Mouse (Mus musculus) cerebellum, postnatal 36 days (tissue): ENCODE measurements around the gene Bcor.
A peak's percentile ranks its signal among the peaks of the same experiment; 100 is the strongest.

Experiments
- DNase-seq, 2 experiments: peaks; one replicate each; pipeline ENCODE4 v3.0.0; 2021 to 2022; ENCODE audit warnings: mixed read lengths in 2 of 2

Gene Bcor

DNA sequence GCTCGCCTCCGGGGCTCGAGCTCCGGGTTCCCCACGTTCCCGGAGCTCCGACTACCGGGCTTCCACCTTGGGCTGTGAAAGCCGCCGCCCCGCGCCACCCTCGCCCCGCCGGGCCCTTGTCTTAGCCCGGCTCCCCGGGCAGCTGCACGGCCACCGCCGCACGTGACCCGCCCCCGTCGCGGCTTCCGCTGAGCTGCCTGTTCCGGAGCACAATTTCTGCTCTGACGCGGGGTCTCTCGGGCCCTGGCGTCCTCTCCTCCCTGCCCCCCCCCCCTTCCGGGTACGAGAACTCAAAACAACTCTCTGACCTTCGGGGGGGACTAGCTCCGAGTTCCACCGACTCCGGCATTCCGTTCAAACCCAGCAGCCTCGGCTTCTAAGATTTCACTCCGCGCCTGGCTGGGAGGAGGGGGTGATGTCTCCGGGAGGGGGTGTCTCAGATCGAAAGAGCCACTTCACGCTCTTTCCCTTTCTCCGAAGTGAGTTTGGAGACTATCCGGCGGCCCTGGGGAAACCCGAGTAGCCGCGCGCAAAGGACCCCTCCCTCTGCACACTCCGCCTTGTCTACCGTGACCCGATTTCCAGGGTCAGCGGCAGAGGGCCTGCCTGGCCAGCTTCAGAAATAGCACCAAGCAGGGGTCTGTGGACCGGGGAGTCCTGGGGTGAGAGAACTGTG, at the start of gene Bcor:
TSS of gene Bcor (minus strand) at position 375 of the 676 bp plus-strand sequence.
- DNase-seq = no peak

- no peak for DNase-seq
Measured at GRCm38 (mm10) chrX:12202951-12203350, 42.8 kb upstream of the Bcor start.

- DNase-seq = no peak
Measured at GRCm38 (mm10) chrX:12201111-12201510, 41.0 kb upstream of the Bcor start.

- no peak for DNase-seq
Measured at GRCm38 (mm10) chrX:12195234-12195919, 35.2 kb upstream of the Bcor start.

- DNase-seq = no peak
Measured at GRCm38 (mm10) chrX:12192343-12192742, 32.2 kb upstream of the Bcor start.

DNA sequence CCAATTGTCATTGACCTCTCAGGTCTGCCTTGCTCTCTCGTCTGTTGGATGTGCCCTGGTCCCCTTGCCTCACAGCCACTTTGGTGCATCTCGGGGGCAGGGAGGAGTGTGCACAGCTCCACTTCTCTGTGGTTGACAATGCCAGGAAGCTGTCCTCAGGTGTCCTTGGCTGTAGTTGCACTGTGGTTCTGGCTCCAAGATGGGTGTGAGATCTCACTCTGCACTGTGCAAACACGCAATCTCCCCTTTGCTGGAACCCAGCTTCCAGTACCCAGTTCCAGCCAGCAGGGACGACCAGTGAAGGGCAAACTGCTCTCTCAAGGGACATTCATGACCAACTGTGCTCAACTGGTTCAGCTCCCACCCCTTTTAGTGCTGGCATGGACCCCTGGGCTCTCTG, 29.4 kb upstream of the Bcor start:
- DNase-seq = no peak

GRCm38 (mm10) chrX:12175198-12175960, 15.2 kb upstream of the Bcor start:
- DNase-seq = no peak

GRCm38 (mm10) chrX:12170128-12170527, 10.0 kb upstream of the Bcor start:
- no peak for DNase-seq

- DNase-seq = no peak
Measured at GRCm38 (mm10) chrX:12164591-12165529, 4.7 kb upstream of the Bcor start.

GRCm38 (mm10) chrX:12159534-12159881, 647 bp downstream of the Bcor start:
- DNase-seq = peak in 1 of 2 experiments; percentile 12

GRCm38 (mm10) chrX:12158821-12159533, 1.2 kb downstream of the Bcor start:
- DNase-seq = no peak

GRCm38 (mm10) chrX:12158244-12158820, 1.8 kb downstream of the Bcor start:
- peak in 1 of 2 experiments; percentile 35 for DNase-seq

DNA sequence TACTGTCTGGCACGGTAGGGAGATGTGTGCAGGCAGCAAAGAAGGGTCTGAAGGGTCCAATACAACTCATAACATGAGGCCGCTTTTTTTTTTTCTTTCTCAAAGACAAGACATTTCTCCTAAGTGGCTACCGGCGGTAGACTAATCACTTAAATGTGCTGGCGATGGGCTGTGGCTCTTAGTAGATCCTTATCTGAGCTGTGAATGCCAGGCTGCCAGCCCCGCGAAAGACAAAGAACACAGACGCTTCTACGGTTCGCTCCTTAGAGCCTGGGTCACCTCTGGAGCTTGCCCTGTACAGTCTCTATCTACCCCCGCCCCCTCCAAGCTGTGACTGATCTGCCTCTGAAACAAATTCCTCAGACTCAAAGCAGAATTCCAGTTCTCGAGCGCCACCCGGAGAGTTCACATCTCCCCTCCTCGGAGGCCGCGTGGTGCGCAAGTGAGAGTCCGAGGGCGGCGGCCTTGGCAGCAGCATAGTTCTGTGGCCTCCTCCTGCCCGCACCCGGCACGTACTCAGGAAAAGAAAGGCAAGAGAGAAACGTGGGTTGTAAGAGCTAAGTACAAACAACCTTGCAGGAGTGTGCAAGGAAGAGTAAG, 2.7 kb downstream of the Bcor start:
- DNase-seq = no peak

- DNase-seq = peak in 1 of 2 experiments; percentile 14
Measured at GRCm38 (mm10) chrX:12155842-12156291, 4.3 kb downstream of the Bcor start.

GRCm38 (mm10) chrX:12155068-12155840, 4.9 kb downstream of the Bcor start:
- no peak for DNase-seq

GRCm38 (mm10) chrX:12153141-12154095, 6.7 kb downstream of the Bcor start:
- DNase-seq = no peak

- no peak for DNase-seq
Measured at GRCm38 (mm10) chrX:12151996-12152904, 7.9 kb downstream of the Bcor start.
